Mouse (Mus musculus) CD4-positive, CD25-positive, alpha-beta regulatory T cell, adult 9 weeks (primary cell): ENCODE results near the gene Rxrg. TPM values are rescaled to one million over a fixed set of nuclear protein-coding genes. Genes with fewer than 3 reads are reported as not detected.

Experiments used
- polyA plus RNA-seq: library from polyadenylated mRNA; unstranded; fragments of 100-300 nt; shearing (Covaris generic); gene quantifications from one replicate; pipeline ENCODE4 v1.2.1, GENCODE M21; 2017

The Rxrg gene
- polyA plus RNA-seq: not detected

GRCm38 (mm10) chr1:167598255-167599081, at the start of gene Rxrg:
Rxrg (plus strand) TSS chr1:167598384.

GRCm38 (mm10) chr1:167689232-167689261, 90.9 kb downstream of the Rxrg start, which contains the start of gene Lmx1a:
Lmx1a (plus strand) TSS chr1:167689237.

Other genes with a start within 250 kb of the Rxrg start
- gene Aldh9a1, start 248.4 kb upstream of the Rxrg start, polyA plus RNA-seq: 84.2 TPM
- 4.8 TPM for gene Mgst3, start 204.5 kb upstream of the Rxrg start, polyA plus RNA-seq
- gene Lrrc52, start 131.6 kb upstream of the Rxrg start, polyA plus RNA-seq: not detected
- gene Lmx1a, start 90.9 kb downstream of the Rxrg start, polyA plus RNA-seq: not detected